Mouse (Mus musculus) lung, embryonic 15.5 days (tissue): Measurements from ENCODE around the gene Lypd6b. TPM values are rescaled to one million over a fixed set of nuclear protein-coding genes. Genes with fewer than 3 reads are reported as not detected.
A peak's percentile ranks its signal among the peaks of the same experiment; 100 is the strongest.

Experiments
- ATAC-seq: fragments of 200-750 bp; cut with Nextera tagmentation; 2 replicates; pipeline ENCODE4 v1.8.0; 2017; ENCODE audit warnings: moderate number of reproducible peaks, borderline replicate concordance; ENCODE audit not compliant: low FRiP score, low TSS enrichment; ENCODE audit errors: extremely low read depth
- H3K27ac ChIP-seq: fragments of 300-500 bp; sonication (generic); 2 replicates; pipeline ENCODE4 v1.5.1; 2015; ENCODE audit warnings: moderate library complexity, mild to moderate bottlenecking, inconsistent platforms
- H3K27me3 ChIP-seq: fragments of 300-500 bp; sonication (generic); 2 replicates; pipeline ENCODE4 v1.6.1; 2015; ENCODE audit warnings: inconsistent platforms
- H3K36me3 ChIP-seq: fragments of 300-500 bp; sonication (generic); 2 replicates; pipeline ENCODE4 v1.6.1; 2015; ENCODE audit warnings: inconsistent platforms
- H3K4me1 ChIP-seq: fragments of 300-500 bp; sonication (generic); 2 replicates; pipeline ENCODE4 v1.6.1; 2015; ENCODE audit warnings: inconsistent platforms
- H3K4me2 ChIP-seq: fragments of 300-500 bp; sonication (generic); 2 replicates; pipeline ENCODE4 v1.6.1; 2015; ENCODE audit warnings: inconsistent platforms, mild to moderate bottlenecking, moderate library complexity
- H3K4me3 ChIP-seq: fragments of 300-500 bp; sonication (generic); 2 replicates; pipeline ENCODE4 v1.5.1; 2015; ENCODE audit warnings: mild to moderate bottlenecking, inconsistent platforms
- H3K9ac ChIP-seq: fragments of 300-500 bp; sonication (generic); 2 replicates; pipeline ENCODE4 v1.6.1; 2015; ENCODE audit warnings: inconsistent platforms
- H3K9me3 ChIP-seq: fragments of 300-500 bp; sonication (generic); 2 replicates; pipeline ENCODE4 v1.6.1; 2016; ENCODE audit warnings: inconsistent platforms
- WGBS: fragments of 180-500 bp; shearing (Covaris S2); methylation state at CpG from one replicate; pipeline ENCODE4 v1.1.7; 2015; 5-methylcytosine and 5-hydroxymethylcytosine counted together
- polyA plus RNA-seq: library from polyadenylated mRNA; unstranded; fragments of >200 nt; fragmentation: Nextera tagmentation; extraction: Ambion mirVana; gene quantifications from 2 replicates; pipeline ENCODE4 v1.2.1, GENCODE M21; 2015

Lypd6b gene
- polyA plus RNA-seq, 1 experiment from 2014 or later = 2.5 TPM

- peaks cover 10% of the 10 kb centered on the region for H3K4me1 ChIP-seq
- 47% methylated on average over 10 of the region's 10 CpGs for WGBS
- H3K4me2 ChIP-seq = no peak overlapping the region
Measured at GRCm38 (mm10) chr2:49773194-49773931, 14.1 kb upstream of the Lypd6b start.

GRCm38 (mm10) chr2:49774180-49774579, 13.3 kb upstream of the Lypd6b start:
- Histone ChIP-seq H3K36me3 (no peaks in the 10 kb centered on the region), H3K9ac (no peak overlapping the region), H3K27ac (no peak overlapping the region), H3K4me2 (no peak overlapping the region), H3K4me1 (peaks cover 10% of the 10 kb centered on the region), H3K27me3 (peaks cover 18% of the 10 kb centered on the region; the same call in 1 of the 2 replicates), H3K4me3 (no peak overlapping the region), H3K9me3 (no peaks in the 10 kb centered on the region)
- ATAC-seq = no peak

More at GRCm38 (mm10) chr2:49773194-49773931, 14.1 kb upstream of the Lypd6b start:
- ATAC-seq = no peak
- no peak overlapping the region for H3K4me3 ChIP-seq
- H3K27ac ChIP-seq = no peak overlapping the region
- H3K36me3 ChIP-seq = no peaks in the 10 kb centered on the region
- H3K9me3 ChIP-seq = no peaks in the 10 kb centered on the region
- H3K9ac ChIP-seq = no peak overlapping the region
- H3K27me3 ChIP-seq = peaks cover 22% of the 10 kb centered on the region; the same call in 1 of the 2 replicates

- H3K27ac ChIP-seq = no peak overlapping the region
Measured at GRCm38 (mm10) chr2:49775187-49775586, 12.3 kb upstream of the Lypd6b start.

GRCm38 (mm10) chr2:49775735-49776134, 11.8 kb upstream of the Lypd6b start:
- Histone ChIP-seq H3K27ac (no peak overlapping the region), H3K4me1 (peaks cover 5% of the 10 kb centered on the region), H3K27me3 (peaks cover 18% of the 10 kb centered on the region; the same call in 1 of the 2 replicates), H3K4me2 (no peak overlapping the region), H3K9ac (no peak overlapping the region), H3K36me3 (no peaks in the 10 kb centered on the region), H3K4me3 (no peak overlapping the region), H3K9me3 (no peaks in the 10 kb centered on the region)
- no peak for ATAC-seq

More at GRCm38 (mm10) chr2:49775187-49775586, 12.3 kb upstream of the Lypd6b start:
- no peak overlapping the region for H3K4me3 ChIP-seq
- H3K36me3 ChIP-seq = no peaks in the 10 kb centered on the region
- ATAC-seq = no peak
- WGBS = 83% methylated on average over 4 of the region's 4 CpGs
- H3K9me3 ChIP-seq = no peaks in the 10 kb centered on the region
- peaks cover 18% of the 10 kb centered on the region; the same call in 1 of the 2 replicates for H3K27me3 ChIP-seq
- H3K9ac ChIP-seq = no peak overlapping the region
- H3K4me2 ChIP-seq = no peak overlapping the region
- H3K4me1 ChIP-seq = peaks cover 10% of the 10 kb centered on the region

GRCm38 (mm10) chr2:49776407-49776806, 11.1 kb upstream of the Lypd6b start:
- WGBS = 73% methylated on average over 4 of the region's 4 CpGs
- no peak overlapping the region for H3K4me2 ChIP-seq
- H3K9ac ChIP-seq = no peak overlapping the region
- H3K9me3 ChIP-seq = no peaks in the 10 kb centered on the region
- no peak overlapping the region for H3K4me3 ChIP-seq
- no peaks in the 10 kb centered on the region for H3K36me3 ChIP-seq
- no peak overlapping the region for H3K27ac ChIP-seq
- peaks cover under 1% of the 10 kb centered on the region; the same call in 1 of the 2 replicates for H3K4me1 ChIP-seq
- ATAC-seq = no peak
- H3K27me3 ChIP-seq = peaks cover 20% of the 10 kb centered on the region

GRCm38 (mm10) chr2:49788051-49788418, 547 bp downstream of the Lypd6b start:
- Histone ChIP-seq H3K4me2 (peak overlapping the region; percentile 99), H3K9me3 (no peaks in the 10 kb centered on the region), H3K36me3 (no peaks in the 10 kb centered on the region), H3K4me1 (peaks cover 11% of the 10 kb centered on the region; the same call in 1 of the 2 replicates), H3K9ac (peak overlapping the region; percentile 48; the same call in 1 of the 2 replicates), H3K27ac (no peak overlapping the region), H3K4me3 (peak overlapping the region; percentile 53), H3K27me3 (peaks cover 48% of the 10 kb centered on the region)
- ATAC-seq = no peak; the same call in 1 of the 2 replicates
- 0% methylated on average over 14 of the region's 14 CpGs for WGBS

- H3K27ac ChIP-seq = no peak overlapping the region
- WGBS = 11% methylated on average over 3 of the region's 3 CpGs
- peaks cover 11% of the 10 kb centered on the region; the same call in 1 of the 2 replicates for H3K4me1 ChIP-seq
- no peaks in the 10 kb centered on the region for H3K36me3 ChIP-seq
- peak overlapping the region; percentile 99; the same call in 1 of the 2 replicates for H3K4me2 ChIP-seq
- no peak overlapping the region for H3K4me3 ChIP-seq
- no peak overlapping the region for H3K9ac ChIP-seq
- H3K9me3 ChIP-seq = no peaks in the 10 kb centered on the region
- ATAC-seq = no peak
- H3K27me3 ChIP-seq = peaks cover 48% of the 10 kb centered on the region
Measured at GRCm38 (mm10) chr2:49788643-49789042, 1.2 kb downstream of the Lypd6b start.

- H3K36me3 ChIP-seq = no peaks in the 10 kb centered on the region
- H3K4me1 ChIP-seq = peaks cover 11% of the 10 kb centered on the region; the same call in 1 of the 2 replicates
- H3K27ac ChIP-seq = no peak overlapping the region
- no peak overlapping the region for H3K4me3 ChIP-seq
- H3K9ac ChIP-seq = no peak overlapping the region
- ATAC-seq = no peak
- H3K27me3 ChIP-seq = peaks cover 48% of the 10 kb centered on the region
- H3K4me2 ChIP-seq = no peak overlapping the region
- no peaks in the 10 kb centered on the region for H3K9me3 ChIP-seq
- 70% methylated on average over 6 of the region's 6 CpGs for WGBS
Measured at GRCm38 (mm10) chr2:49789078-49789477, 1.6 kb downstream of the Lypd6b start.

- peaks cover 11% of the 10 kb centered on the region; the same call in 1 of the 2 replicates for H3K4me1 ChIP-seq
- no peaks in the 10 kb centered on the region for H3K9me3 ChIP-seq
- no peak overlapping the region for H3K9ac ChIP-seq
- no peaks in the 10 kb centered on the region for H3K36me3 ChIP-seq
- no peak overlapping the region for H3K27ac ChIP-seq
- WGBS = 74% methylated on average over 5 of the region's 5 CpGs
- H3K4me2 ChIP-seq = no peak overlapping the region
- ATAC-seq = no peak
- H3K27me3 ChIP-seq = peaks cover 48% of the 10 kb centered on the region
- no peak overlapping the region for H3K4me3 ChIP-seq
Measured at GRCm38 (mm10) chr2:49789504-49789903, 2.0 kb downstream of the Lypd6b start.

- no peaks in the 10 kb centered on the region for H3K27me3 ChIP-seq
- no peak overlapping the region for H3K4me3 ChIP-seq
- H3K27ac ChIP-seq = no peak overlapping the region
- H3K4me1 ChIP-seq = no peaks in the 10 kb centered on the region
- WGBS = 40% methylated on average over 14 of the region's 14 CpGs
- H3K36me3 ChIP-seq = no peaks in the 10 kb centered on the region
- no peaks in the 10 kb centered on the region for H3K9me3 ChIP-seq
- no peak overlapping the region for H3K4me2 ChIP-seq
- no peak overlapping the region for H3K9ac ChIP-seq
- no peak for ATAC-seq
Measured at GRCm38 (mm10) chr2:49797444-49798143, 10.1 kb downstream of the Lypd6b start.

- WGBS = 55% methylated on average over 8 of the region's 8 CpGs
- H3K4me3 ChIP-seq = no peak overlapping the region
- no peaks in the 10 kb centered on the region for H3K36me3 ChIP-seq
- ATAC-seq = no peak
- H3K9me3 ChIP-seq = no peaks in the 10 kb centered on the region
- H3K4me2 ChIP-seq = no peak overlapping the region
- H3K4me1 ChIP-seq = no peaks in the 10 kb centered on the region; the same call in 1 of the 2 replicates
- no peak overlapping the region for H3K9ac ChIP-seq
- no peak overlapping the region for H3K27ac ChIP-seq
- no peaks in the 10 kb centered on the region for H3K27me3 ChIP-seq
Measured at GRCm38 (mm10) chr2:49804448-49804847, 17.0 kb downstream of the Lypd6b start.
